Mouse (Mus musculus) MEL (cell line): ENCODE measurements around the gene Prkar1a. TPM values are rescaled to one million over a fixed set of nuclear protein-coding genes. Genes with fewer than 3 reads are reported as not detected.

Experiments used
- DNase-seq: peaks from one replicate; pipeline ENCODE4 v3.0.0; 2011; ENCODE audit warnings: low read depth, low spot score
- H3K27ac ChIP-seq: 2 replicates; pipeline ENCODE4 v1.5.1; 2012; ENCODE audit warnings: low read depth, mild to moderate bottlenecking, control low read depth, low read length, moderate library complexity; ENCODE audit not compliant: control insufficient read depth
- H3K27me3 ChIP-seq, 2 experiments: fragments of 150-350 bp in 1 of 2; sonication (generic) in 1 of 2; 2 replicates each; pipeline ENCODE4 v1.6.1; 2012; ENCODE audit warnings: low read length in 2 of 2, mild to moderate bottlenecking in 2 of 2, improper control_type of control experiment in 1 of 2, moderate library complexity in 1 of 2; ENCODE audit not compliant: insufficient read depth in 2 of 2, control insufficient read depth in 1 of 2
- H3K36me3 ChIP-seq, 2 experiments: 2 replicates each; pipeline ENCODE4 v1.6.1; 2012 to 2014; ENCODE audit warnings: low read length in 2 of 2, improper control_type of control experiment in 1 of 2, inconsistent platforms in 1 of 2, mild to moderate bottlenecking in 1 of 2; ENCODE audit not compliant: insufficient read depth in 2 of 2, control insufficient read depth in 1 of 2
- H3K4me1 ChIP-seq, 2 experiments: fragments of 150-350 bp in 1 of 2; sonication (generic) in 1 of 2; 2 replicates each; pipeline ENCODE4 v1.6.1; 2012; ENCODE audit warnings: low read length in 2 of 2, improper control_type of control experiment in 1 of 2, mild to moderate bottlenecking in 1 of 2; ENCODE audit not compliant: insufficient read depth in 2 of 2, control insufficient read depth in 1 of 2
- H3K4me3 ChIP-seq, 2 experiments: fragments of 150-350 bp in 1 of 2; sonication (generic) in 1 of 2; 2 replicates each; pipeline ENCODE4 v1.5.1; 2012; ENCODE audit warnings: low read depth in 2 of 2, low read length in 2 of 2, mild to moderate bottlenecking in 2 of 2, moderate library complexity in 2 of 2, control low read depth in 1 of 2, improper control_type of control experiment in 1 of 2; ENCODE audit not compliant: control insufficient read depth in 1 of 2, insufficient read depth in 1 of 2
- H3K79me2 ChIP-seq: 2 replicates; pipeline ENCODE4 v1.6.1; 2012; ENCODE audit warnings: mild to moderate bottlenecking, low read length, moderate library complexity; ENCODE audit not compliant: control insufficient read depth, poor library complexity, insufficient read depth
- H3K9ac ChIP-seq: 2 replicates; pipeline ENCODE4 v1.6.1; 2012; ENCODE audit warnings: low read depth, mild to moderate bottlenecking, control low read depth, low read length, moderate library complexity; ENCODE audit not compliant: control insufficient read depth, poor library complexity, severe bottlenecking
- H3K9me3 ChIP-seq: fragments of 150-350 bp; sonication (generic); replicated peaks from 2 replicates; pipeline ENCODE4 v1.6.1; 2012; ENCODE audit warnings: mild to moderate bottlenecking, low read length, improper control_type of control experiment, moderate library complexity; ENCODE audit not compliant: insufficient read depth
- BHLHE40 ChIP-seq: IDR thresholded peaks from 2 replicates; pipeline ENCODE4 v1.6.1; 2012; ENCODE audit warnings: low read depth, mild to moderate bottlenecking, inconsistent platforms, low read length, improper control_type of control experiment, borderline replicate concordance
- CHD2 ChIP-seq: IDR thresholded peaks from 2 replicates; pipeline ENCODE4 v1.6.1; 2011; ENCODE audit warnings: low read length, improper control_type of control experiment
- E2F4 ChIP-seq: IDR thresholded peaks from 2 replicates; pipeline ENCODE4 v1.6.1; 2011; ENCODE audit warnings: low read depth, low read length, improper control_type of control experiment, borderline replicate concordance
- ETS1 ChIP-seq: IDR thresholded peaks from 2 replicates; pipeline ENCODE4 v1.6.1; 2012; ENCODE audit warnings: low read depth, mild to moderate bottlenecking, inconsistent platforms, low read length, improper control_type of control experiment, moderate library complexity
- GABPA ChIP-seq: IDR thresholded peaks from 2 replicates; pipeline ENCODE4 v1.6.1; 2012; ENCODE audit warnings: low read depth, mild to moderate bottlenecking, inconsistent platforms, low read length, improper control_type of control experiment, moderate library complexity
- KAT2A ChIP-seq: conservative IDR thresholded peaks from 2 replicates; pipeline ENCODE4 v1.6.1; 2012; ENCODE audit warnings: low read depth, low read length, improper control_type of control experiment, inconsistent platforms
- MAX ChIP-seq: IDR thresholded peaks from 2 replicates; pipeline ENCODE4 v1.6.1; 2011; ENCODE audit warnings: low read length, improper control_type of control experiment
- MYB ChIP-seq: IDR thresholded peaks from 2 replicates; pipeline ENCODE4 v1.6.1; 2011; ENCODE audit warnings: mild to moderate bottlenecking, low read depth, low read length, improper control_type of control experiment
- MYC ChIP-seq: IDR thresholded peaks from 2 replicates; pipeline ENCODE4 v1.6.1; 2011; ENCODE audit warnings: low read depth, mild to moderate bottlenecking, low read length, improper control_type of control experiment, moderate library complexity
- POLR2AphosphoS2 ChIP-seq: IDR thresholded peaks from 2 replicates; pipeline ENCODE4 v1.6.1; 2011; ENCODE audit warnings: low read length, improper control_type of control experiment
- POLR2AphosphoS5 ChIP-seq: IDR thresholded peaks from 2 replicates; pipeline ENCODE4 v1.6.1; 2012; ENCODE audit warnings: low read depth, borderline replicate concordance, mild to moderate bottlenecking, inconsistent platforms, low read length, moderate library complexity, mixed read lengths
- RAD21 ChIP-seq: IDR thresholded peaks from 2 replicates; pipeline ENCODE4 v1.6.1; 2011; ENCODE audit warnings: mild to moderate bottlenecking, low read depth, low read length, improper control_type of control experiment
- RCOR1 ChIP-seq: IDR thresholded peaks from 2 replicates; pipeline ENCODE4 v1.6.1; 2012; ENCODE audit warnings: low read depth, mild to moderate bottlenecking, inconsistent platforms, low read length, improper control_type of control experiment
- TBP ChIP-seq: IDR thresholded peaks from 2 replicates; pipeline ENCODE4 v1.8.0; 2011; ENCODE audit warnings: low read depth, low read length, improper control_type of control experiment
- ZC3H11A ChIP-seq: IDR thresholded peaks from 2 replicates; pipeline ENCODE4 v1.6.1; 2012; ENCODE audit warnings: low read depth, mild to moderate bottlenecking, inconsistent platforms, low read length, improper control_type of control experiment
- ZKSCAN1 ChIP-seq: IDR thresholded peaks from 2 replicates; pipeline ENCODE4 v1.6.1; 2012; ENCODE audit warnings: low read depth, mild to moderate bottlenecking, inconsistent platforms, low read length, improper control_type of control experiment, moderate library complexity
- ZMIZ1 ChIP-seq: IDR thresholded peaks from 2 replicates; pipeline ENCODE4 v1.6.1; 2012; ENCODE audit warnings: low read depth, mild to moderate bottlenecking, inconsistent platforms, low read length, improper control_type of control experiment, moderate library complexity
- polyA plus RNA-seq, 2 experiments: library from polyadenylated mRNA; stranded (reverse) in 1 of 2; unstranded in 1 of 2; fragments of >175 nt in 1 of 2; fragments of >200 nt in 1 of 2; gene quantifications; 2 replicates each; pipeline versions ENCODE4 v1.2.1 to v1.2.4; 2012; ENCODE audit warnings: low replicate concordance in 2 of 2, low read depth in 1 of 2; ENCODE audit not compliant: insufficient read length in 2 of 2, insufficient read depth in 1 of 2, missing spikeins in 1 of 2
- total RNA-seq: library from RNA; depleted of rRNA; stranded (reverse); fragments of 300-350 nt; gene quantifications from 2 replicates; pipeline ENCODE4 v1.2.3, GENCODE M21; 2012

Gene Prkar1a
- total and polyA plus RNA-seq, 3 experiments, result 69.6 to 152 TPM; not detected in 1

- H3K4me3 ChIP-seq, result no peak overlapping the region
- TF ChIP-seq CHD2, result no peak
- no peak for TF ChIP-seq RAD21
- TF ChIP-seq MYB, result no peak
- no peak for TF ChIP-seq ZKSCAN1
- no peak for TF ChIP-seq E2F4
- TF ChIP-seq ZMIZ1, result no peak
- TF ChIP-seq MYC, result no peak
- no peak for TF ChIP-seq RCOR1
- TF ChIP-seq TBP, result no peak
- TF ChIP-seq BHLHE40, result no peak
- TF ChIP-seq POLR2AphosphoS2, result no peak
- no peaks in the 10 kb centered on the region for H3K27me3 ChIP-seq
- no peak overlapping the region for H3K27ac ChIP-seq
- DNase-seq, result no peak
- H3K9me3 ChIP-seq, result no peaks in the 10 kb centered on the region
- peaks cover 0 to 9% of the 10 kb centered on the region in 2 experiments; a peak in 2 of 4 replicates for H3K36me3 ChIP-seq
- H3K4me1 ChIP-seq, result peaks cover 2 to 6% of the 10 kb centered on the region in 2 experiments; a peak in 3 of 4 replicates
- no peak overlapping the region for H3K9ac ChIP-seq
- H3K79me2 ChIP-seq, result no peaks in the 10 kb centered on the region
These were observed 27.6 kb downstream of the Prkar1a start for GRCm38 (mm10) chr11:109676621-109677373.

GRCm38 (mm10) chr11:109678291-109678690 is 29.1 kb downstream of the Prkar1a start:
- no peaks in the 10 kb centered on the region for H3K27me3 ChIP-seq
- no peak overlapping the region for H3K27ac ChIP-seq
- H3K36me3 ChIP-seq, result peaks cover 0 to 9% of the 10 kb centered on the region in 2 experiments; a peak in 2 of 4 replicates
- no peak overlapping the region for H3K4me3 ChIP-seq
- H3K9ac ChIP-seq, result no peak overlapping the region
- TF ChIP-seq ETS1 (no peak), GABPA (no peak), ZC3H11A (no peak), MAX (no peak), POLR2AphosphoS5 (no peak), MYC (no peak), KAT2A (no peak), CHD2 (no peak)
- H3K4me1 ChIP-seq, result peaks cover 2 to 11% of the 10 kb centered on the region in 2 experiments; a peak in 3 of 4 replicates
- no peaks in the 10 kb centered on the region for H3K9me3 ChIP-seq
- DNase-seq, result no peak
- H3K79me2 ChIP-seq, result no peaks in the 10 kb centered on the region
